Mouse (Mus musculus) megakaryocyte progenitor cell, adult 5-6 weeks (primary cell): ENCODE measurements around the gene Psmd8. TPM values are rescaled to one million over a fixed set of nuclear protein-coding genes. Genes with fewer than 3 reads are reported as not detected.
"Not testable (repeated sequence)": the region's sequence is repeated elsewhere in the genome, so short reads cannot be mapped to it uniquely, and the experiment has no call there.

ENCODE experiments used
- ATAC-seq: replicated peaks from 2 replicates; pipeline ENCODE4 v1.8.0; 2016; ENCODE audit warnings: mild to moderate bottlenecking, moderate TSS enrichment, inconsistent platforms; ENCODE audit not compliant: poor library complexity
- total RNA-seq, 2 experiments: library from RNA; stranded (forward) in 1 of 2; stranded (reverse) in 1 of 2; fragments of 157-497, 149-512 nt in 1 of 2; fragments of 200-1000 nt in 1 of 2; gene quantifications; 2 replicates each; pipeline versions ENCODE4 v1.2.3 to v1.2.4; 2015 to 2017

Psmd8 gene
- total RNA-seq (2015) (169 and 191 TPM in 2 replicates), total RNA-seq (2017) (160 and 176 TPM in 2 replicates)

DNA sequence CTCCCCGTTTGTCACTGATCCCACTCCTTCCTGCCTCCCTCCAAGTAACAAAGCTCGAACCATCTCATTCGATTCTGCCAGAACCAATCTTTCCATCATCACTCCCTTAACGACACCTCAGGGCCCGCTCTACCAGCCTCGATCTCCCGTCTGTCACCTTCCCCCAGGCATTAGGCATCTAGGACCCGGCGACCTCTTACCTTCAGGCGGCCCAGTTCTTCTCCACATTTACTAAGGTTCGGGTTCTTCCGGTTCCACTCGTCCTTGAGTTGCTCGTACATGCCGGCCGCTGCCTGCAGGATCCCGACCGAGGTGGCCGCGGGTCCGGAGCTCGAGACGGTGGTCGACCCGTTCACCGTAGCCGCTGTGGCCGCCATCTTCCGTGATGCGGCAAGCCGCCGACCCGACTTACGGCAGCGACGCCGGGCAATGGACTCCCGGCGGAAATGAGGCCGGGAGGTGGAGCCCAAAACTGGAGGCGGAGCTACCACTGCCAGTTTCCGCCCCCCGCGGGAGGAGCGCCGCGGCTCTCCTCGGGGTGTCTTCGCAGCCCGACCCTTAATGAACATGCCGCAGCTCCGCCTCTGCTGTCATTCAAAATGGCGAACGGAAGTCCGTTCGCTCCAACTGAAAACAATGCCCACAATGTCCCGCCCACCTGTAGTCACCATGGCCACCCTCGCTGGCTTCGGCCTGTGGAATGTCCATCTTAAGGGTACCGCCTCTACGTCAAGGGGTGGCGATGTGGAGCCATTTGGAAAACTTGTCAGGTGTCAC lies at the start of gene Psmd8:
TSS of gene Psmd8 (minus strand) at position 625 of the 777 bp plus-strand sequence.
- ATAC-seq = peak; percentile 95

- no peak for ATAC-seq
Observed at GRCm38 (mm10) chr7:29228202-29228601, 47.7 kb upstream of the Psmd8 start.

DNA sequence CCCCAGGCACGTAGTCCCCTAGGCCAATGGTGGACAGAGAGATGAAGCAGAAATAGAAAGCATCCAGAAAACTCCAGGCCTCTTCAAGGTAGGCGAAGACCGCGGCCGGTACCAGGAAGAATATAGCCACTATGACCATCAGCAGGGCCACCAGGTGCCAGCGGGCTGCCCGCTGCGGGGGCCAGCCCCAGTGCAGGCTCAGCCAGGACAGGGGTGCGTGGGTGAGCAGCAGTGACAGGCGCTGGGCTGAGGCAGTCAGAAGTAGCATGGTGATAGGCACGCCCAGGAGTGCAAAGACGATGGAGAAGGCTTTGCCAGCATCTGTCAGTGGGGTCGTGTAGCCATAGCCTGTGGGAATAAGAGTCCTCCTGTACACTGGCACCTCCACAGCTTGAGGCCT lies 45.0 kb upstream of the Psmd8 start:
- ATAC-seq = no peak

DNA sequence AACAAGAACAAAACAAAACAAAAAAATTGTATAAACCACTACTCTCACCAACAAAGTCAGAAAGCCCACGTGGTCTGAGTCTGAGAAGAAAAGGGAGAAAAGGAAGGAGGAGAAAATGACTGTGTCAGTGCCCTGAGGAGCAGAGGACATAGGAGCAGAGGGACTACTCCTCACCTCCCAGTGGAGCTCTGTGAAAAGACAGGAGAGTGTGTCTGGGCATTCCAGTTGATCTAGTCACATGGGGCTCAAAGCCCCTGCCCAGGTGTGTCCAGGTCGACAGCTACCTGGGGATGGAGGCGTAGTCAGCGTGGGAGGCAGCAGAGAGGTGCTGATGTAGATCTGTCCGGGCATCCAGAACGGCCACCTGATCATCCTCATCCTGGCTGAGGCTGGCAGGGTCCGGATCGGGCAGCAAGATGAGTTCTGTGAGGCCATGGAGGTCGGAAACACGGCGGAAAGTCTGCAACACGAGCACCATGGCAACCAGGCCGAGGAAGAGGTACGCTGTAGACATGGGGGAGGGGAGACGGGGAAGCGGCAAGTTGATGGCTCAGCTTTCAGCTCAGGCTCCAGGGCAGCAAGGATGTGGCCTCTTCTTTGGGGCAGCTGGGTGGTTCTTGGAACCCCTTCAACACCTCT lies 44.4 kb upstream of the Psmd8 start:
- ATAC-seq = no peak

DNA sequence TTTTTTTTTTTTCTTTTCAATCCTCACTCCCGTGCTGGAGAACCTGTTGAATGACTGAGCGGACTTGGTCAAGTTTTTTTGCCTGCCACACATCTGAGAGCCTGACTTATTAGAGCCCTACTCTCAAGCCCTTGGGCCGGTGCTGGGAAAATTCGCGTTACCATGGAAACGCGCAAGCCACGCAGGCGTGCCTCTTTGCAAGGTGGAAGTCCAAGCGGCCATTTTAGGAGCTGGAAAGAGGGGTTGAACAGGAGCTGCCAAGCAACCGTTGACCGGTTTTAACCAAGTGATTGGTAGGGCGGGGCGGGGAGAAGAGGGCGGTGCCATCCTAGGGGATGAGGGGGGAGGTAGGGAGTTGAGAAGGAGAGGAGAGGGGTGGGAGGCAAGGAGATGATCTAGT lies 34.3 kb upstream of the Psmd8 start:
- no peak for ATAC-seq

- no peak for ATAC-seq
Observed at GRCm38 (mm10) chr7:29214236-29214635, 33.7 kb upstream of the Psmd8 start.

DNA sequence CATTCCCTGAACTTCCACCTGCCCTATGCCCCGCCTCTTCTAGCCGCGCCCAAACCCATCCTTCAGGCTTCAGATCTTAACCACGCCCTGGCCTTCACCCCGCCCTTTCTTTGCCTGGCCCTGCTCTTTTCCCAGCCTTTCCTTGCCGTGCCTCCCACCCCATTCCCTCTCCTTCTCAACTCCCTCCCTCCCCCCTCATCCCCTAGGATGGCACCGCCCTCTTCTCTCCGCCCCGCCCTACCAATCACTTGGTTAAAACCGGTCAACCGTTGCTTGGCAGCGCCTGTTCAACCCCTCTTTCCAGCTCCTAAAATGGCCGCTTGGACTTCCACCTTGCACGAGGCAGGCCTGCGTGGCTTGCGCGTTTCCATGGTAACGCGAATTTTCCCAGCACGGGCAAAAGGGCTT lies 33.2 kb upstream of the Psmd8 start, which contains the start of gene Catsperg1:
TSS of gene Catsperg1 (minus strand) at position 361 of the 408 bp plus-strand sequence.
- no peak for ATAC-seq

GRCm38 (mm10) chr7:29212775-29213560 lies 32.5 kb upstream of the Psmd8 start:
- not testable (repeated sequence) for ATAC-seq

- ATAC-seq = peak; percentile 36
Observed at GRCm38 (mm10) chr7:29212199-29212765, 31.8 kb upstream of the Psmd8 start.

DNA sequence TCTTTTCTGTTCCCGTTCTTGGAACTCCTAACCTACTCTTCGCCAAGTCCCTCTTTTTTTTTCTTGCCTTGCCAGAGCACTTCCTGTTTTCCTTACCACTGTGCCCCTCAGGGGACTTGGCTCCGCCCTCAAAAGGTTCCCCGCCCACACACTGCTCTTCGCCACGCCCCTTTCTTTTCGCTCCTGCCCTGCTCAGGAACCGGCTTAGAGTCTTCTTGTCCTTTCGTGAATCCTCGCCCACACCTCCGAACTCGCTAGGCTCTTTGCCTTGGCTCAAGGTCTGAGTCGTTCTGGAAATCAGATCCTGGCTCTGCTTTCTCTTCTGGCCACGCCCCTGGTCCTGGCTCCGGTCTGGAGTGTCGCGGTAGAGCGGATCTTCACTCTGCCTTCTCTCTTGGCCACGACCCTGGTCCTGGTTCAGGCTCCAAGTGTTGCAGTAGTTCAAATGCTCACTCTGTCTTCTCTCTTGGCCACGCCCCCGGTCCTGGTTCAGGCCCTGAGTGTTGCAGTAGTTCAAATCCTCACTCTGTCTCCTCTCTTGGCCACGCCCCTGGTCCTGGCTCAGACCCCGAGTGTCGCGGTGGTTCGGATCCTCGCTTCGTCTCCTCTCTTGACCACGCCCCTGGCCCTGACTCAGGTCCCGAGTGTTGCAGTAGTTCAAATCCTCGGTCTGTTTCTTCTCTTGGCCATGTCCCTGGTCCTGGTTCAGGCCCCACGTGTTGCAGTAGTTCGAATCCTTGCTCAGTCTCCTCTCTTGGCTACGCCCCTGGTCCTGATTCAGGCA lies 31.1 kb upstream of the Psmd8 start:
- peak; percentile 78 for ATAC-seq

- peak; percentile 72 for ATAC-seq
Observed at GRCm38 (mm10) chr7:29211013-29211412, 30.5 kb upstream of the Psmd8 start.

GRCm38 (mm10) chr7:29202577-29202976 lies 22.1 kb upstream of the Psmd8 start:
- ATAC-seq = 0 out of 2 replicates have a peak, but pooled peaks have one; percentile 23

- ATAC-seq = not testable (repeated sequence)
Observed at GRCm38 (mm10) chr7:29194230-29194629, 13.7 kb upstream of the Psmd8 start.

DNA sequence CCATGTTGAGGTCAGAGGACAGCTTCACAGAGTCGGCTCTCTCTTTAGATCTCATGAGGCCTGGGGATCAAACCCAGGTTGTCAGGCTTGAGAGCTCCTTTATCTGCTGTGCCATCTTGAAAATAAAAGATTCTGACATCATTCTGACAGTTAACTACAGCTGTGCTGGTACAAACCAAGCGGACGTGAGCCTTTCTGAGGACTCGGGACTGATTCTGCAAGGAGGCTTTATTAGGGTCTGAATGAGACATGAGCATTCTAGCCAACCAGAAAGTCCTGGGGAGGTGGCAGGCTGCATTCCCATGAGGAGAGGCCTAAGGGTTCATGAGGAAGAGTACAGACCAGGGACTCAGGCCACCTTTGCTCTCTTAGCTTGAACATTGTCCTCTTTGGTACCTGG lies 822 bp upstream of the Psmd8 start:
- not testable (repeated sequence) for ATAC-seq

- ATAC-seq = no peak
Observed at GRCm38 (mm10) chr7:29180854-29181236, 344 bp upstream of the Psmd8 start.

GRCm38 (mm10) chr7:29179323-29179722 lies 1.2 kb downstream of the Psmd8 start:
- peak; percentile 21 for ATAC-seq

DNA sequence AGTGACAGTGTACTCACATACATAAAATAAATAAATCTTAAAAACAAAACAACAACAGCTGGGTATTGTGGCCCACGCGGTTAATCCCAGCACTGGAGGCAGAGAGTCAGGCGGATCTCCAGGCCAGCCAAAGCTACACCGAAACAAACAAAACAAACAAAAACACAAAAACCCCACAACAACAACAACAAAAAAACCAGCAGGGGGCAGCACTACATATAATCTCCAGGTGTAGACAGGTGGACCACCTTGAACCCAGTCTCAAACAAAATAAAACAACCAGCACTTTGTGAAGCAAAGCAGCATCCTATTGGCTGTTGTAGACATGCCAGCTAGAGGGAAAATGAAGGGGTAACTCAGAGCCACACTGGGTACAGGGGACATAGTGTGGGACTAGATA lies 2.4 kb downstream of the Psmd8 start:
- no peak for ATAC-seq

- ATAC-seq = no peak
Observed at GRCm38 (mm10) chr7:29172390-29173016, 8.0 kb downstream of the Psmd8 start.

GRCm38 (mm10) chr7:29171562-29172097 lies 8.9 kb downstream of the Psmd8 start:
- ATAC-seq = no peak
